Mouse (Mus musculus): ENCODE data around the gene D6Ertd527e. TPM values are rescaled to one million over a fixed set of nuclear protein-coding genes. Genes with fewer than 3 reads are reported as not detected.

Gene D6Ertd527e
- polyA plus RNA-seq (2014; fragmentation: Nextera tagmentation; extraction: Ambion mirVana) = 0.13 and 0.21 TPM in 2 replicates

- Histone ChIP-seq H3K4me1 (replicated peaks; ENCODE audit: control insufficient read depth, insufficient read depth, low read length) (peaks cover 8% of the 10 kb centered on the region; the same call in 1 of the 2 replicates), H3K4me3 (replicated peaks; ENCODE audit: low read length) (no peak within 1 kb of the TSS), H3K9me3 (ENCODE audit: control insufficient read depth, low read length) (no peaks in the 10 kb centered on the region), H3K27me3 (ENCODE audit: control insufficient read depth, insufficient read depth, low read length) (no peaks in the 10 kb centered on the region), H3K27ac (no peak within 1 kb of the TSS), H3K9ac (no peak within 1 kb of the TSS), H3K36me3 (replicated peaks; ENCODE audit: control insufficient read depth, insufficient read depth) (no peaks in the 10 kb centered on the region), H3K4me2 (replicated peaks) (no peak within 1 kb of the TSS)
- 87% methylated on average over 11 of the region's 11 CpGs for WGBS
- DNase-seq (ENCODE audit: low spot score) (no peak), ATAC-seq (ENCODE audit: low FRiP score) (no peak)
Measured at GRCm38 (mm10) chr6:87104123-87104796, at the start of gene D6Ertd527e. TSS of gene D6Ertd527e (plus strand) at chr6:87104746.

GRCm38 (mm10) chr6:87059754-87060153 lies 44.8 kb upstream of the D6Ertd527e start:
- ATAC-seq (ENCODE audit: low FRiP score) = no peak
- 98% methylated on average over 1 of the region's 1 CpGs for WGBS
- Histone ChIP-seq H3K4me1 (replicated peaks; ENCODE audit: control insufficient read depth, insufficient read depth, low read length) (no peaks in the 10 kb centered on the region), H3K4me2 (replicated peaks) (no peak overlapping the region), H3K9me3 (ENCODE audit: control insufficient read depth, low read length) (no peaks in the 10 kb centered on the region), H3K9ac (no peak overlapping the region), H3K36me3 (replicated peaks; ENCODE audit: control insufficient read depth, insufficient read depth) (peaks cover 96% of the 10 kb centered on the region), H3K27ac (no peak overlapping the region), H3K4me3 (replicated peaks; ENCODE audit: low read length) (no peak overlapping the region), H3K27me3 (ENCODE audit: control insufficient read depth, insufficient read depth, low read length) (no peaks in the 10 kb centered on the region)
- no peak for DNase-seq (ENCODE audit: low spot score)

- no peak for DNase-seq (ENCODE audit: low spot score)
- no peak for ATAC-seq (ENCODE audit: low FRiP score)
- Histone ChIP-seq H3K27me3 (ENCODE audit: control insufficient read depth, insufficient read depth, low read length) (no peaks in the 10 kb centered on the region), H3K36me3 (replicated peaks; ENCODE audit: control insufficient read depth, insufficient read depth) (peaks cover 98% of the 10 kb centered on the region), H3K4me1 (replicated peaks; ENCODE audit: control insufficient read depth, insufficient read depth, low read length) (no peaks in the 10 kb centered on the region), H3K4me2 (replicated peaks) (no peak overlapping the region), H3K27ac (no peak overlapping the region), H3K9me3 (ENCODE audit: control insufficient read depth, low read length) (no peaks in the 10 kb centered on the region), H3K9ac (no peak overlapping the region), H3K4me3 (replicated peaks; ENCODE audit: low read length) (no peak overlapping the region)
- 91% methylated on average over 4 of the region's 4 CpGs for WGBS
Measured at GRCm38 (mm10) chr6:87063586-87063985, 41.0 kb upstream of the D6Ertd527e start.

GRCm38 (mm10) chr6:87068209-87068608 lies 36.3 kb upstream of the D6Ertd527e start:
- Histone ChIP-seq H3K36me3 (replicated peaks; ENCODE audit: control insufficient read depth, insufficient read depth) (peaks cover 96% of the 10 kb centered on the region), H3K4me3 (replicated peaks; ENCODE audit: low read length) (no peak overlapping the region), H3K9me3 (ENCODE audit: control insufficient read depth, low read length) (no peaks in the 10 kb centered on the region), H3K4me2 (replicated peaks) (no peak overlapping the region), H3K27me3 (ENCODE audit: control insufficient read depth, insufficient read depth, low read length) (no peaks in the 10 kb centered on the region), H3K27ac (no peak overlapping the region), H3K4me1 (replicated peaks; ENCODE audit: control insufficient read depth, insufficient read depth, low read length) (no peaks in the 10 kb centered on the region), H3K9ac (no peak overlapping the region)
- 92% methylated on average over 2 of the region's 2 CpGs for WGBS
- DNase-seq (ENCODE audit: low spot score) (no peak), ATAC-seq (ENCODE audit: low FRiP score) (no peak)

DNA sequence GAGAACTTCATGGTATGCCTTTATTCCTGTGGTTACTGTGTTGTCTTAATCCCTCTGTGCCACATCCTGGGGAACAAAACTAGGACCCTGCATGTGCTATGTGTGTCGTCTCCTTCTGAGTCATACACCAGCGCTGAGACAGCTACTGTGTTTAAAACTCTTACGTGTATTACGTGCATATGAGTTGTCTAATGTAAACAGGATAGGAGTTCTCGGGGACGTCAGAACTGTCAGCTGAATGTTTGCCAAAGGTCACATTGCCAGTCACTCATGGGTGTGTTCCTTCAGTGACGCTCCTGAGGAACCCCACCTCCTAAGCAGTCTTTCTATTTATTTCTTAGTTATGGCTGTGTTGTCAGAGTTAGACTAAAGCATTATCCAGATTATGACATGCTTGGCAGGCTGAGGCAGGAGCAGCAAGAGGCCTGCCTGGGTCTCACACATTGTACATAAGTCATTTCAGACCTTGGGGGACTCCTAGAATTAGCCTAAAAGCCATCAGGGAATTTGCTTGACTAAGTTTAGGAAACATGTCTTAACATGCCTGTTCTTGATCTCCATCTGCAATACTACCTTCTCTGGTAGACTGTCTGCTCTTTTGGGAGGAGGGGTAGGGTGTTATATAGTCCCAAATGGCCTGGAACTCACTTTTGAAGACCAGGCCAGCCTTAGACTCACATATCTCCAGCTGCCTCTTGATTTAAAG lies 35.2 kb upstream of the D6Ertd527e start:
- ATAC-seq (ENCODE audit: low FRiP score) (no peak), DNase-seq (ENCODE audit: low spot score) (no peak)
- 91% methylated on average over 7 of the region's 7 CpGs for WGBS
- peaks cover 96% of the 10 kb centered on the region for H3K36me3 ChIP-seq (replicated peaks; ENCODE audit: control insufficient read depth, insufficient read depth)
- H3K4me3 ChIP-seq (replicated peaks; ENCODE audit: low read length) = no peak overlapping the region
- no peaks in the 10 kb centered on the region for H3K27me3 ChIP-seq (ENCODE audit: control insufficient read depth, insufficient read depth, low read length)
- no peak overlapping the region for H3K4me2 ChIP-seq (replicated peaks)
- no peak overlapping the region for H3K27ac ChIP-seq
- H3K9me3 ChIP-seq (ENCODE audit: control insufficient read depth, low read length) = no peaks in the 10 kb centered on the region
- no peaks in the 10 kb centered on the region for H3K4me1 ChIP-seq (replicated peaks; ENCODE audit: control insufficient read depth, insufficient read depth, low read length)
- no peak overlapping the region for H3K9ac ChIP-seq

DNA sequence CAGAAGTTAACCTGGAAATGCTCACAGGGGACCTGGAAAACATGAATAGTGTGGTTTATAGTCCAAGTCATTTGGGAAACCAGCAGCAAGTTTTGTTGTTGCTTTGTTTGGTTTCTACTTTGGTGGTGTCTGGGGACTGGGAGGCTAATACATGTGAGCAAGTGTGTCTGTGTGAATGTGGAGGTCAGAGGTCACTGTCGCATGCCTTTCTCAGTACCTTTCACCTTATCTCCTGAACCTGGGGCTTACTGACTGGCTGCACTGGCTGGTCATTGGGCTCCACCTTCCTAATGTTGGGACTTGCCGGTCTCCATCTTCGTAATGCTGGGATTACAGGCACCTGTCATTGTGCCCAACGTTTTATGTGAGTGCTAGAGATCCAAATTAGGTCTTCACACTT lies 33.9 kb upstream of the D6Ertd527e start:
- Histone ChIP-seq H3K36me3 (replicated peaks; ENCODE audit: control insufficient read depth, insufficient read depth) (peaks cover 84% of the 10 kb centered on the region), H3K4me3 (replicated peaks; ENCODE audit: low read length) (no peak overlapping the region), H3K9ac (no peak overlapping the region), H3K4me1 (replicated peaks; ENCODE audit: control insufficient read depth, insufficient read depth, low read length) (no peaks in the 10 kb centered on the region), H3K27ac (no peak overlapping the region), H3K4me2 (replicated peaks) (no peak overlapping the region), H3K9me3 (ENCODE audit: control insufficient read depth, low read length) (no peaks in the 10 kb centered on the region), H3K27me3 (ENCODE audit: control insufficient read depth, insufficient read depth, low read length) (no peaks in the 10 kb centered on the region)
- 91% methylated on average over 4 of the region's 4 CpGs for WGBS
- no peak for DNase-seq (ENCODE audit: low spot score)
- no peak for ATAC-seq (ENCODE audit: low FRiP score)

GRCm38 (mm10) chr6:87072759-87073158 lies 31.8 kb upstream of the D6Ertd527e start:
- 91% methylated on average over 4 of the region's 4 CpGs for WGBS
- Histone ChIP-seq H3K4me2 (replicated peaks) (no peak overlapping the region), H3K9ac (no peak overlapping the region), H3K4me1 (replicated peaks; ENCODE audit: control insufficient read depth, insufficient read depth, low read length) (no peaks in the 10 kb centered on the region), H3K4me3 (replicated peaks; ENCODE audit: low read length) (no peak overlapping the region), H3K36me3 (replicated peaks; ENCODE audit: control insufficient read depth, insufficient read depth) (peaks cover 82% of the 10 kb centered on the region), H3K27ac (no peak overlapping the region), H3K9me3 (ENCODE audit: control insufficient read depth, low read length) (no peaks in the 10 kb centered on the region), H3K27me3 (ENCODE audit: control insufficient read depth, insufficient read depth, low read length) (no peaks in the 10 kb centered on the region)
- no peak for DNase-seq (ENCODE audit: low spot score)
- ATAC-seq (ENCODE audit: low FRiP score) = no peak

GRCm38 (mm10) chr6:87075092-87075685 lies 29.4 kb upstream of the D6Ertd527e start:
- ATAC-seq (ENCODE audit: low FRiP score) (no peak), DNase-seq (ENCODE audit: low spot score) (no peak)
- no peak overlapping the region for H3K4me3 ChIP-seq (replicated peaks; ENCODE audit: low read length)
- 75% methylated on average over 3 of the region's 3 CpGs for WGBS
- no peak overlapping the region for H3K9ac ChIP-seq
- H3K4me2 ChIP-seq (replicated peaks) = no peak overlapping the region
- no peaks in the 10 kb centered on the region for H3K9me3 ChIP-seq (ENCODE audit: control insufficient read depth, low read length)
- H3K4me1 ChIP-seq (replicated peaks; ENCODE audit: control insufficient read depth, insufficient read depth, low read length) = no peaks in the 10 kb centered on the region
- H3K27ac ChIP-seq = no peak overlapping the region
- H3K27me3 ChIP-seq (ENCODE audit: control insufficient read depth, insufficient read depth, low read length) = no peaks in the 10 kb centered on the region
- peaks cover 78% of the 10 kb centered on the region for H3K36me3 ChIP-seq (replicated peaks; ENCODE audit: control insufficient read depth, insufficient read depth)

DNA sequence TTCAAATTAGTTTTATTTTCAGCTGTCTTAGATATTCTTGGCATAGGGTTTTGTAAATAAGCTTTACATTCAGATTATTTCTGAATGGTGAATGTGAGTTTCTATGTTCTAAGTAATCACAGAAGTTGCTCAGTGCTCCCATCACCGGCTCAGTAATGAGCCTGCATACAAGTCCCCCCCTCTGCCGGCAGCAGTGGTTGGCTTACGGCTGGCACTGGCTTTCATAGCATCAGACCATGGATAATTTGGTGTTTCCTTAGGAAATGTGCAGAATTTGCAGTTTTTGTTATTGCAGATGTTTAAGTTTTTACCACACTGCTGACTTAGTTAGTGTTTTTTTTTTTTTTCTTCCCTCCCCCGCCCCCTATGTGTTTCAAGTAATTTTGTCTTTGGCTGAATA lies 25.1 kb upstream of the D6Ertd527e start:
- Histone ChIP-seq H3K4me3 (replicated peaks; ENCODE audit: low read length) (no peak overlapping the region), H3K4me2 (replicated peaks) (no peak overlapping the region), H3K9ac (no peak overlapping the region), H3K4me1 (replicated peaks; ENCODE audit: control insufficient read depth, insufficient read depth, low read length) (no peaks in the 10 kb centered on the region), H3K27me3 (ENCODE audit: control insufficient read depth, insufficient read depth, low read length) (no peaks in the 10 kb centered on the region), H3K27ac (no peak overlapping the region), H3K36me3 (replicated peaks; ENCODE audit: control insufficient read depth, insufficient read depth) (peaks cover 84% of the 10 kb centered on the region), H3K9me3 (ENCODE audit: control insufficient read depth, low read length) (no peaks in the 10 kb centered on the region)
- ATAC-seq (ENCODE audit: low FRiP score) (no peak), DNase-seq (ENCODE audit: low spot score) (no peak)
- 82% methylated on average over 4 of the region's 4 CpGs for WGBS

All from hindbrain, embryonic 14.5 days (tissue).